Mouse (Mus musculus) frontal cortex, adult (tissue): ENCODE results near the gene Rspry1.
A peak's percentile ranks its signal among the peaks of the same experiment; 100 is the strongest.

Experiments used
- ATAC-seq: cut with Nextera tagmentation; 2 replicates; pipeline ENCODE4 v1.9.2; 2017; ENCODE audit warnings: mild to moderate bottlenecking, moderate library complexity, mixed read lengths; ENCODE audit not compliant: low TSS enrichment

Rspry1 gene

GRCm38 (mm10) chr8:94601607-94602385 lies at the start of gene Rspry1, which contains the start of gene Fam192a:
Gene Rspry1 (plus strand): TSS chr8:94601937.
Gene Fam192a (minus strand): TSS chr8:94601997.
- peak; percentile 98 for ATAC-seq

GRCm38 (mm10) chr8:94552696-94553095 lies 49.0 kb upstream of the Rspry1 start:
- ATAC-seq, result no peak

GRCm38 (mm10) chr8:94557281-94557680 lies 44.5 kb upstream of the Rspry1 start:
- ATAC-seq, result no peak

GRCm38 (mm10) chr8:94561256-94561655 lies 40.5 kb upstream of the Rspry1 start:
- ATAC-seq, result peak; percentile 31; the same call in 1 of the 2 replicates

- ATAC-seq, result no peak
Measured at GRCm38 (mm10) chr8:94564421-94564820, 37.3 kb upstream of the Rspry1 start.

GRCm38 (mm10) chr8:94566033-94566432 lies 35.7 kb upstream of the Rspry1 start:
- ATAC-seq, result no peak

GRCm38 (mm10) chr8:94566446-94567158 lies 35.1 kb upstream of the Rspry1 start:
- no peak for ATAC-seq

- no peak for ATAC-seq
Measured at GRCm38 (mm10) chr8:94567159-94567849, 34.4 kb upstream of the Rspry1 start.

GRCm38 (mm10) chr8:94568098-94568497 lies 33.6 kb upstream of the Rspry1 start:
- ATAC-seq, result no peak

- ATAC-seq, result no peak
Measured at GRCm38 (mm10) chr8:94569419-94569818, 32.3 kb upstream of the Rspry1 start.

GRCm38 (mm10) chr8:94571896-94572295 lies 29.8 kb upstream of the Rspry1 start:
- no peak for ATAC-seq

- ATAC-seq, result peak; percentile 88
Measured at GRCm38 (mm10) chr8:94574159-94574907, 27.4 kb upstream of the Rspry1 start.

- ATAC-seq, result no peak
Measured at GRCm38 (mm10) chr8:94575148-94575547, 26.6 kb upstream of the Rspry1 start.

GRCm38 (mm10) chr8:94581820-94582483 lies 19.8 kb upstream of the Rspry1 start:
- ATAC-seq, result no peak

- ATAC-seq, result no peak
Measured at GRCm38 (mm10) chr8:94582569-94582968, 19.2 kb upstream of the Rspry1 start.

GRCm38 (mm10) chr8:94584238-94584817 lies 17.4 kb upstream of the Rspry1 start:
- ATAC-seq, result peak; percentile 96

- peak; percentile 38; the same call in 1 of the 2 replicates for ATAC-seq
Measured at GRCm38 (mm10) chr8:94591691-94592090, 10.0 kb upstream of the Rspry1 start.

- ATAC-seq, result no peak
Measured at GRCm38 (mm10) chr8:94594211-94594610, 7.5 kb upstream of the Rspry1 start.

GRCm38 (mm10) chr8:94600478-94600877 lies 1.3 kb upstream of the Rspry1 start:
- ATAC-seq, result no peak

- peak; percentile 29 for ATAC-seq
Measured at GRCm38 (mm10) chr8:94601034-94601606, 617 bp upstream of the Rspry1 start.
